Mouse (Mus musculus) inflammation-experienced regulatory T-cells, adult 6 months (primary cell): ENCODE measurements around the gene Spib. TPM values are rescaled to one million over a fixed set of nuclear protein-coding genes. Genes with fewer than 3 reads are reported as not detected.
A peak's percentile ranks its signal among the peaks of the same experiment; 100 is the strongest.

Experiments used
- ATAC-seq: one replicate; pipeline ENCODE4 v1.8.0; 2017
- polyA plus RNA-seq, 3 experiments: library from polyadenylated mRNA; unstranded; fragments of 100-300 nt; shearing (Covaris generic); gene quantifications; one replicate each; pipeline ENCODE4 v1.2.1; 2017

The Spib gene
- polyA plus RNA-seq, 3 experiments from 2014 or later = 0.17 to 2.1 (median 0.86) TPM

DNA sequence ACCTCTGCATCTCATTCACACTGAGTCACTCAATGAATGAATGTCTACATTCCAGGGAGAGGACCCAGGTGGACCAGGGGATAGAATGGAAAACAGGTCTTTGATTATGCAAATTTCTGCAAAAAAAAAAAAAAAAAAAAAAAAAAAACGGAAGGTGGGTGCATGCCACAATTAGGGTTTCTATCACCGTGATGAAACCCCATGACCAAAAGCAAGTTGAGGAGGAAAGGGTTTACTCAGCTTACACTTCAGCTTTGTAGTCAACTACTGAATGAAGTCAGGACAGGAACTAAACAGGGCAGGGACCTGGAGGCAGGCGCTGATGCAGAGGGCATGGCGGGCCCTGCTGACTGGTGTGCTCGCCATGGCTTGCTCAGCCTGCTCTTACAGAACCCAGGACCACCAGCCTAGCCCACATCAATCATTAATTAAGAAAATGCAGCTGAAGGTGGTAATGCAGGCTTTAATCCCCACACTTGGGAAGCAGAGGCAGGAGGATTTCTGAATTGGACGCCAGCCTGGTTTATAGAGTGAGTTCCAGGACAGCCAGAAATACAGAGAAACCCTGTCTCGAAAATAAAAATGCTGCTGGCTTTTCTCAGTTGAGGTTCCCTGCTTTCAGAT lies 46.2 kb downstream of the Spib start:
- ATAC-seq = peak; percentile 25

DNA sequence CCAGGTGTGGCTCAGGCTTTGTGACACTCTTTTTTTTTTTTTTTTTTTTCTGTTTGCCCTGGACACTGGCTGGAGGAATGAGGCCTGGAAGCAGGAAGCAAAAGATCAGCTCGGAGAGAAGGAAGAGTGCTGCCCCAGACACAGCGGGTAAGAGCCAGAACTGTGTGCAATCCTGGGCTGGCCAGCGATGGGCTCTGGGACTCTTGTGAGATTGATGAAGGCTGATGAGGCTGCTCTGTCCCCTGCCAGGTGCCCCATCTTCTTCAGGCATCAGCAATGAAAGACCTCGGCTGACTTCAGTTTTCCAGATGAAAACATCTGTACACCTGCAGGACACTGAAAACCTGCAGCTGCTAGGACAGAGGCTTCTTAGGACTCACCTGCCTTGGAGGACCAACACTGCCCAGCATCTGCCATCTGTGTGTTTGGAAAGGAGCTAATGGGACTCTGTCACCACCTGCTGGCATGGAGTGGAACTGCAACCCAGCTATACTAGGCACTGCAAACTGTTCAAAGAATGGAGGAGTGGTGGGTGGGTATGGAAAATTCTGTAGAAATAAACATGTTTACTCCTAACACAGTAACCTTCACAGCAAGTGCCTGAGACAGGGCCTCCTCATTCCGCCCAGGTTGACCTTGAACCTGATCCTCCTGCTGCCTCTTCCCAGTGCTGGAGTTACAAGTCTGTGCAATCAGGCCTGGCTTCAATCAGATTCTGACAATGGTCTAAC lies 46.9 kb downstream of the Spib start:
- peak; percentile 80 for ATAC-seq

DNA sequence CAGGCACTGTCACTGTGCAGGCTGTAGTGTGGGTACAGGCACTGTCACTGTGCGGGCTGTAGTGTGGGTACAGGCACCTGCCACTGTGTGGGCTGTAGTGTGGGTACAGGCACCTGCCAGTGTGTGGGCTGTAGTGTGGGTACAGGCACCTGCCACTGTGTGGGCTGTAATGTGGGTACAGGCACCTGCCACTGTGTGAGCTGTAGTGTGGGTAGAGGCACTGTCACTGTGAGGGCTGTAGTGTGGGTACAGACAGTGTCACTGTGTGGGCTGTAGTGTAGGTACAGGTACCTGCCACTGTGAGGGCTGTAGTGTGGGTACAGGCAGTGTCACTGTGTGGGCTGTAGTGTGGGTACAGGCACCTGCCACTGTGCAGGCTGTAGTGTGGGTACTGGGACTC lies 47.8 kb downstream of the Spib start:
- ATAC-seq = no peak

DNA sequence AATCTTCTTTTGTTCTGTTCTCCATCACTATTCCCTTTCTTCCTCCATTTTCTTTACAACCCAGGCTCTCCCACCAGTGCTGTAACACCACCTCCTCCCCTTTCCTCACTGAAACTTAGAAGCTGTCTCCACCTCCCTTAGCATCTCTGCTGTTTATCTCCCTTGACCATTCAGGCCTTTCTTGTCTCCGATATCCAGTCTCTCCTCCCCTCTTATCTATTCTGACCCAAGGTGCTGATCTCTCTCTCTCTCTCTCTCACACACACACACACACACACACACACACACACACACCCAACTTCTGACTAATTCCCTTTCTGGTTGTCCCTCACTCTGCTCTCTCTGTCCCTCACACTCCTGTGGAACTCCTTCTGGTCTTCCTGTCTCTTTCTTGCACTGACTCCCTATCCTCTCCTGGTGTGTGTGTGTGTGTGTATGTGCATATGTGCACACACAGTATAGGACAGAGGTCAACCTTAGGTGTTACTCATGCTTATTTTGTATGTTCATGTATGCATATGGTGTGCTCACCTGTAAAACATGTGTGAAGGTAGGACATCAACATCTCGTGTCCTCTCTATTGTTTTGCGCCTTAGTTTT lies 48.9 kb downstream of the Spib start:
- no peak for ATAC-seq

Other genes with a start within 250 kb of the Spib start
- gene Clec11a, start 225.2 kb downstream of the Spib start, polyA plus RNA-seq = under 1 TPM; 0.28 to 0.62 (median 0.34) TPM
- under 1 TPM; 0.15 to 0.62 (median 0.20) TPM for gene Shank1, start 221.8 kb downstream of the Spib start, polyA plus RNA-seq
- gene Syt3, start 148.0 kb downstream of the Spib start, polyA plus RNA-seq = not detected
- gene 1700008O03Rik, start 146.3 kb downstream of the Spib start, polyA plus RNA-seq = not detected
- not detected for gene Lrrc4b, start 103.1 kb downstream of the Spib start, polyA plus RNA-seq
- not detected for gene Aspdh, start 66.7 kb downstream of the Spib start, polyA plus RNA-seq
- gene Josd2, start 64.1 kb downstream of the Spib start, polyA plus RNA-seq = 10 to 100 TPM; 46.9 to 62.6 (median 47.0) TPM
- 10 to 100 TPM; 21.0 to 22.5 (median 22.3) TPM for gene Emc10, start 35.5 kb downstream of the Spib start, polyA plus RNA-seq
- gene Fam71e1, start 35.5 kb downstream of the Spib start, polyA plus RNA-seq = 1 to 10 TPM; 2.7 to 5.2 (median 3.9) TPM
- not detected for gene Mybpc2, start 7.4 kb downstream of the Spib start, polyA plus RNA-seq
- gene Pold1, start 16.8 kb upstream of the Spib start, polyA plus RNA-seq = 10 to 100 TPM; 21.0 to 32.4 (median 21.4) TPM
- gene Nr1h2, start 21.9 kb upstream of the Spib start, polyA plus RNA-seq = 10 to 100 TPM; 43.0 to 52.2 (median 49.9) TPM
- gene Napsa, start 40.3 kb upstream of the Spib start, polyA plus RNA-seq = 1 to 10 TPM; 1.3 to 7.7 (median 3.2) TPM
- not detected for gene Kcnc3, start 58.6 kb upstream of the Spib start, polyA plus RNA-seq
- not detected for gene Myh14, start 138.8 kb upstream of the Spib start, polyA plus RNA-seq
- not detected for gene Izumo2, start 176.7 kb upstream of the Spib start, polyA plus RNA-seq
- 10 to 100 TPM; 66.6 to 71.2 (median 69.7) TPM for gene Vrk3, start 216.3 kb upstream of the Spib start, polyA plus RNA-seq
- 1 to 10 TPM in 1 of 3 experiments, under 1 TPM in 2; 0.16 to 2.1 (median 0.93) TPM for gene Zfp473, start 219.0 kb upstream of the Spib start, polyA plus RNA-seq